Mouse (Mus musculus) adrenal gland, postnatal 4 days (tissue): ENCODE results near the gene Rab42. TPM values are rescaled to one million over a fixed set of nuclear protein-coding genes. Genes with fewer than 3 reads are reported as not detected.
A peak's percentile ranks its signal among the peaks of the same experiment; 100 is the strongest.

Source experiments
- DNase-seq, 2 experiments: peaks; one replicate each; pipeline ENCODE4 v3.0.0; 2021 to 2022; ENCODE audit warnings: low spot score in 2 of 2, mixed read lengths in 2 of 2
- long read RNA-seq, 2 experiments: library from polyadenylated mRNA; stranded (forward); transcript quantifications; one replicate each; pipeline ENCODE4 v2.0.0; 2021
- total RNA-seq, 2 experiments: library from RNA; stranded (reverse); gene quantifications; 2 replicates each; pipeline ENCODE4 v1.2.3; 2021

Gene Rab42
- total RNA-seq = 1 to 10 TPM; 4.3 to 6.6 TPM
- long read RNA-seq, experiment 1, partial matches to known transcripts = 0 of 6 reads
- long read RNA-seq, experiment 1, other reads (novel, unspliced or antisense) = 3 of 6 reads
- long read RNA-seq, experiment 2, transcript Rab42-201 (2 exons, 761 nt) = major isoform, 5 of 7 reads
- long read RNA-seq, experiment 2, partial matches to known transcripts = 0 of 7 reads
- long read RNA-seq, experiment 2, other reads (novel, unspliced or antisense) = 2 of 7 reads

- DNase-seq = peak; percentile 34 to 36
These were observed at the start of gene Rab42 for GRCm38 (mm10) chr4:132302939-132303479. Gene Rab42, minus strand, starts transcription at chr4:132303385.

GRCm38 (mm10) chr4:132352739-132353138 is 49.6 kb upstream of the Rab42 start:
- no peak for DNase-seq

- DNase-seq = no peak
These were observed 48.2 kb upstream of the Rab42 start for GRCm38 (mm10) chr4:132351401-132351800.

- no peak for DNase-seq
These were observed 47.7 kb upstream of the Rab42 start for GRCm38 (mm10) chr4:132350854-132351253.

GRCm38 (mm10) chr4:132350123-132350740 is 47.0 kb upstream of the Rab42 start:
- DNase-seq = no peak

GRCm38 (mm10) chr4:132349495-132350122 is 46.4 kb upstream of the Rab42 start:
- no peak for DNase-seq

GRCm38 (mm10) chr4:132346661-132347060 is 43.5 kb upstream of the Rab42 start:
- DNase-seq = no peak

GRCm38 (mm10) chr4:132346261-132346660 is 43.1 kb upstream of the Rab42 start:
- DNase-seq = no peak

GRCm38 (mm10) chr4:132345843-132346212 is 42.6 kb upstream of the Rab42 start:
- DNase-seq = no peak

- DNase-seq = peak; percentile 94 to 99
These were observed 42.1 kb upstream of the Rab42 start for GRCm38 (mm10) chr4:132345135-132345842.

GRCm38 (mm10) chr4:132344403-132345134 is 41.4 kb upstream of the Rab42 start:
- DNase-seq = no peak

- no peak for DNase-seq
These were observed 38.3 kb upstream of the Rab42 start for GRCm38 (mm10) chr4:132341451-132341850.

GRCm38 (mm10) chr4:132338943-132339342 is 35.8 kb upstream of the Rab42 start:
- no peak for DNase-seq

GRCm38 (mm10) chr4:132332880-132333279 is 29.7 kb upstream of the Rab42 start:
- no peak for DNase-seq

- DNase-seq = no peak
These were observed 28.8 kb upstream of the Rab42 start for GRCm38 (mm10) chr4:132331960-132332359.

GRCm38 (mm10) chr4:132329835-132330354 is 26.7 kb upstream of the Rab42 start:
- no peak for DNase-seq

- peak; percentile 67 to 87 for DNase-seq
These were observed 26.1 kb upstream of the Rab42 start, which contains the start of gene Trnau1ap for GRCm38 (mm10) chr4:132329115-132329834. Gene Trnau1ap, minus strand, starts transcription at chr4:132329538.

GRCm38 (mm10) chr4:132328391-132328982 is 25.3 kb upstream of the Rab42 start:
- DNase-seq = no peak

GRCm38 (mm10) chr4:132326481-132326880 is 23.3 kb upstream of the Rab42 start:
- no peak for DNase-seq
